Mouse (Mus musculus) monocyte, adult 5-6 weeks (primary cell): ENCODE data around the gene Pbx3. TPM values are rescaled to one million over a fixed set of nuclear protein-coding genes. Genes with fewer than 3 reads are reported as not detected.

ENCODE experiments used
- ATAC-seq: fragments of 153-309, 156-312 bp; replicated peaks from 2 replicates; pipeline ENCODE4 v1.8.0; 2017; ENCODE audit warnings: mild to moderate bottlenecking; ENCODE audit not compliant: low TSS enrichment, insufficient number of reproducible peaks, severe bottlenecking, poor library complexity, low FRiP score
- total RNA-seq: library from RNA; stranded (forward); fragments of 200-1000, 200-491, 200-594 nt; gene quantifications from 3 replicates; pipeline ENCODE4 v1.2.3, GENCODE M21; 2017

The Pbx3 gene
- total RNA-seq, 1 experiment from 2014 or later = 24.6 TPM

DNA sequence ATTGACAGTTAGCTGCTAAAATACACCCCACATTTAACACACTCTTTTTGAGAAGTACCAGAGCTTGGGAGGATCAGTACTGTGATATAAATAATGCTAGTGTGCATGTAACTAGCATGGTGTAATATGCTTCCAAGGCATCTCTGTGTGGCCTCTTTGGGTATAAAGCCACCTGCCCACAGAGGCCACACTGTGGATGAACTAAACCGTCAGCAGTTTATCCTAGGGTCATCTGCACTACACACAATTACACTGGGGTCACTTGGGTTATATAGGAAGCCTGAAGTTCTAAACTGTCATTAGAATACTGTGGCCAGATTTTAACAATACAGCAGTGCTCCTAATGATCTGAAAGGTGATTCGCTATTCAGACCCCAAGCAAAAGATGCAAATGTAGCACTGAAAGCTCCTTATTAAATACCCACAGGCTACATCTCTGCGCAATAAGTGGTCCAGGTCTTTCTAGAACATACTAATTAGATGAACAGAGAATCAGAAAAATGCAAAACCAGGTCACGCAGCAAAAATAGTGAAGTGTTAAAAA, 133.6 kb downstream of the Pbx3 start:
- ATAC-seq = no peak

DNA sequence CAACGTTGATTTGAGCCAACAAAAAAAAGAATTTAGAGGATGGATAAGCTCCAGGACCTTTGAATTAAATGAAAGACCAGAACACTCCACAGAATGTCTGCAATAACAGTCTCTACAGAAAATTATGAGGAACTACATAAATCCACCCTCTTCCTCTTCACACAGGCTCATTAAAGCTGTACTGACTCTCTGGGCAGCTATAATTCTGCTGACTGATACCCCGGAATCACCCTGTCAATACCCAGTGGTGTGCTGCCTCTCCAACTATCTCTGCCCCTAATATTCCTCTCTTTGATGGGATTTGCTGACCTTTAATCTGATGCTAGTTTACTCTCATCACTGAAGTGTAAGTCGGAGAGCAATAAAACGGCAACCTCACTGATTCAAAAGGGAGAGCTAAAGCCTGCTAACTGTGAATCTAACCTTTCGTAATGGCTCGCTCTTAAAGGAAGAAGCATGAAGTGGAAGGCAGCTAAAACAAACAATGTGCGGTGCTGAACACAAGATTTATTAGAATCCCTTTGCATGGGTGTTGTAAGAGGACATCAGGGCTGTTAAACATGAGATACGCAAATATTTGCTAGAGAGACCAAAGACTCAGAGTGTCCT, 137.4 kb downstream of the Pbx3 start:
- no peak for ATAC-seq

DNA sequence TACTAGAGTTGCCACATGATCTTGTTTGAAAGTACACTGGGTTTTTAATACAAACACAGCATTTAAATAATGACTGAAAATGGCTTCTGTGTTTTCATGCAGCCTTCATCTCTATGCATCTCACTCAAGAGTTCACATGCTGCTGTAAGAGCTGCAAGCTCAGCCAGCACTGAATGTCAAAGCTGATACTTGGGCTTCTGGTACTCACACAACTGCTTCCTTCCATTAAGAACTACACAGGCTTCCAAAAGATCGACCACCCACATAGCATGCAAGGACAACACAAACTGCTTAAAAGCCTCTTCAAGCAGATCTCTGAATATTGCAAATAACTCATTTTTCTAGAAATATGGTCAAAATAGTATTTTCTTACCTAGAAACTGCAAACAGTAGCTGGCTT, 138.7 kb downstream of the Pbx3 start:
- ATAC-seq = no peak

DNA sequence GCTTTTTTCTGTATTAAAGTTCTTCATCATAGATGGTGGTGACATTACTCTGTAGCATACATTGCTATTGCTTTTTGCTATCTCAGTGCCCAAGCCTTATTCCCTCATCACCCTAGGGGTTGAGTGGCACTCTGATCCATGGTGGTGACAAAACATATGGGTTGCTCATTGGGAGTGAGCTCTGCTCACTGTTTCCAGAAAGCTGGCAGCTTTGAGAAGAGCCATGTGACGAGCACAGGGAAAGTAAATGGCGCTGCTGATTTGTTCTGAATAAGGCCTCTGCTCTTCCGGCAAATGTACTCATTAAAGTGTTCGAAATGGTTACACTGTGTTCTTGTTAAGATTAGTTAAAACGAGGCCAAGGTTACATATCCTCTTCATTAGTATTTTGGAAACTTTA, 139.7 kb downstream of the Pbx3 start:
- ATAC-seq = no peak

DNA sequence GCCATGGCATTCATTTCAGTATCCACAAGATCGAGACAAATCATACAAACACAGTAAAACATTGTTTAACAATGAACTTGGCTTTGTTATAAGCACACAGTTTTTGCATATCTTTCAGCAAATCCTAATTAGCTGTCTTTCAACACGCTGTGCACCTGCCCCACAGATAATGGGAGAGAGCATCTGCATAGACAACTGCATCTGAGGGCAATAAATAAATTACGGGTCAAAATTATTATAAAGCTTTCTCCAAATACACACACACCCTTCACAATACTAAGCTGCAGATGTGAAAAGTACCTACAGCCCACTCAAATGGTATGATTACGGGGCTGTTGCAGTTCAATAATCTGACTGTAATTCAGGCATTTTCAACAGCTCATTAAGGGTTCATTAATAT, 145.3 kb downstream of the Pbx3 start:
- ATAC-seq = no peak

DNA sequence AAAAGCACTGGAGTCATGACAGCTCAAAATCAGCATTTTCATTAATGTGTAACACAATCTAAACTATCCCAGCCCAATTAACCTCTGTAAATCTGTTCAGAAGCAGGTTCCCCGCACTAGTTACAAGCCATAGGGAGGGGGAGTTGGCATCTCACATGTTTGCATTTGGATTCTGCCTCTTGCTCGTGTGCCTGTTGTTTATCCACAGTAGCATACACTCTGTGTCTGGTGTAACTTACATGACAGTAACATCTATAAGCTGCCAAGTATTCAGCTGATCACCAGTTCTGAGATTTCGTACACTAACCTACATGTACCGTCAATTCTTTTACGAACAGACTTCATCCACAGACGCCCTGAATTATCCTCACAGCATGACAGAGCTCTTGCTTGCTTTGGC, 147.5 kb downstream of the Pbx3 start:
- no peak for ATAC-seq

DNA sequence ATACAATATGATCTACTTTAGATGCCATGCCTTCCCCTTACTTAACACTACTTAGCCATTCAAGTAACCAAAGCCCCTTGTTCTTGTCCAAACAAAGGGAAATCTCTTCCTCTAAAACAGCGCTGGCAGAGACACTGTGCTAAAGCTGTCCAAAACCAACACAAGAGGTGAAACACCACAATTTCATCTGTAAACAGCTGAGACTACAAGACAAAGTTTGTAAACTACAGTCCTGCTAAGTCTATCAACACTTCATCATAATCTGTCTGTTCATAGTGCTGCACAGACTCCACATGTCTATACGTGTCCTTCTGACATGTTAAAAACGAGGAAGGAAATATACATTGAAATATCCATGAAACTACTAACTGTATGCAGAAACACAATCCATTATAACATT, 151.5 kb downstream of the Pbx3 start:
- ATAC-seq = no peak

DNA sequence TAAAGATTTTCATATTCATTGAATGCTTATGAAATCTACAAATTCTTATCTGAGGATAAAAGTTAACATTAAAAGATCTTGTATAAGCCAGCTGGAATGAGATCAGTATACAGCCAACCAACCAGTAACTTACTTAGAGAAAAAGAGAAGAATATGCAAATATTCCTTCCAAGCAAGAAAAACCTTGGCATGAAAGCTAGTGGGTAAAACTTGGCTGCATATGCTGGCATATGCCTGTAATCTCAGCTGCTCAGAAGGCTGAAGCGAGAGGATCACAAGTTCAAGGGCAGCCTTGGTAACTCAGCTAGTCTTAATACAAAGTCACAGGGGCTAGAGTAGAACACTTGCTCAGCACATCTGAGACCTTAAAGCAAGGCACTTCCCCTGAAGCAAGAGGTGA, 153.8 kb downstream of the Pbx3 start:
- no peak for ATAC-seq

DNA sequence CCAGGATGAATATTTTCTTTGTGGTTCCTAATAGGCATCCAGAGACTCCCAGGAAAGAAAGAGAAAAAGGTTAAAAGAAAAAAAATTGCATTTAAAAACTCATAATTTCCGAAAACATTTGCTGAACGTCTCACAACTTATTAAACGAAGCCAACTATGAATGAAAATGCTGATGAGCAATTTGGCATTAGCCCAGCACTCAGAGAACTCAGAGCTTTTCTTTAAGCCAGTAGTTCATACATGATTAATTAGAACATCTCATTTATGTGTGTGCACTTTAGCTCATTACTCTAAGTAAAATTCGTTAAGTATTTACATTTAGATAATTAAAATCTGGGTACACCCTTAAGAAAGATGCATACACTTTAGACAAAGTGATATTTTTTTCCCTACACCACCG, 155.3 kb downstream of the Pbx3 start:
- ATAC-seq = no peak

DNA sequence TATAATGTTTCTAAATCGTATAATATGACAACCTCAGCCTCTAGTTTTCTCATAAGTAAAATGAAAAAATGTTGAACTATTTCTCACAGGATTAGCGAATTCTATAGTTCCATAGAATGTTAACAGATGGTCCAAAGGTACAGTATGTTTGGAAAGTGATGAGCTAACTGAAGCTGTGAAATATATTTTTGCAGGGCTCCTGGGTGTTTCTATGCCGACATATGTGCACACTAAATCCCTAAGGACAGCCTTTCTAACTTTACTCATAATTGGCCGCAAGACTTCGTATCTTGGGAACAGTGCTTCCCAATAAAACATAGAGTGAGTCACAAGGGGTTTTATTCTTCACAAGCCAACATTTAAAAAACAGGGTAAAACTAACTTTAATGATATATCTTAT, 157.4 kb downstream of the Pbx3 start:
- no peak for ATAC-seq

DNA sequence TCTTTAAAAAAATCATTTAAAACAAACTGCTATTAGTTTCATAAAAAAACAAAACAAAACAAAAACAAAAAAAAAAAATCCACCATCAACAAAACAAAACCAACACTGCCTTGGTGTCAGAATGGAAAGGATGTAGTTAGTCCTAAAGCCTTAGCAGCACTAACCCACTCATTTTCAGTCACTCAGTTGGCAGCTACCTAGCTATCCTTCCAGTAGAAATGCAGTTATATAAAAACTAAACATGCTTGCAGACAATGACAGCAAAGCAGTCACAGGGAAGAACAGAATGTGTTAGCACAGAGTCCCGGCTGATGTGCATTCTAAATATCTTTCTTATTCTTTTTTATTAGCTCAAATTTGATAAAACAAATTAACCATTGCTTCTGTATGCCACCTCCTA, 160.5 kb downstream of the Pbx3 start:
- ATAC-seq = no peak

DNA sequence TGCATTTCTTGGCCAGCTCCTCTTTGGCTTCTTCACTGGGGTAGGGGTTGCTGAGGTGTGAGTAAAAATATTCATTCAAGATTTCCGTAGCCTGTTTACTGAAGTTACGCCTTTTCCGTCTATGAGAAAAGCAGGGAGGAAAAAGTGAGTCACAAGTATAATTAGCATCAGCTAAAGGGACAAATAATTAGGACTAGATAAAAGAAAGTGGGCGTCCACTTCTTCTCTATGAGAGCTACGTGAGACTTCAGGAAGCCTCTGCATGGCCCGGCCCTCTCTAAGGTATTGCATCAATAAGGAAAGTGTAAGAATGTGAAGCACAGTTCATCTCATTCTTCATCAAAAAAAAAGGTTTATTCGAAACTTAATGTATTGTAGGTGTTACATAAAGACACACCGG, 168.1 kb downstream of the Pbx3 start:
- no peak for ATAC-seq

DNA sequence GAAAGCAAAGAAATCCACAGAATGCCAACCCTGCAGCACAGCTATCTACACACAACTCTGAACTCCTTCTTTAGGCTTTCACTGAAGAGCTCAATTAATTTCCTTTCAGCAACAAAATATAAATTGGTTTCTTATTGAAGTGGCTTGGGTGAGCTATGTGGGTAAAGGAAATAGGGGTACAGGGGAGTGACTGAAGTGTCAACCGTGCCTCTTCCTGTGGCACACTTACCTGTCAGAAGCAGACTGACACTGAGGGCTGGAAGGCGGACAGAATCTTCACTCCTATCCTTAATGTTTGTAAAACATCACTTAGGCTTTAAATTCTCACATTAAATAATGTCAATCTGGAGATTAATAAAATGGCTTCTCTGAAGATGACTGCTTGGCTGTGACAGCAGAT, 168.6 kb downstream of the Pbx3 start:
- ATAC-seq = no peak

DNA sequence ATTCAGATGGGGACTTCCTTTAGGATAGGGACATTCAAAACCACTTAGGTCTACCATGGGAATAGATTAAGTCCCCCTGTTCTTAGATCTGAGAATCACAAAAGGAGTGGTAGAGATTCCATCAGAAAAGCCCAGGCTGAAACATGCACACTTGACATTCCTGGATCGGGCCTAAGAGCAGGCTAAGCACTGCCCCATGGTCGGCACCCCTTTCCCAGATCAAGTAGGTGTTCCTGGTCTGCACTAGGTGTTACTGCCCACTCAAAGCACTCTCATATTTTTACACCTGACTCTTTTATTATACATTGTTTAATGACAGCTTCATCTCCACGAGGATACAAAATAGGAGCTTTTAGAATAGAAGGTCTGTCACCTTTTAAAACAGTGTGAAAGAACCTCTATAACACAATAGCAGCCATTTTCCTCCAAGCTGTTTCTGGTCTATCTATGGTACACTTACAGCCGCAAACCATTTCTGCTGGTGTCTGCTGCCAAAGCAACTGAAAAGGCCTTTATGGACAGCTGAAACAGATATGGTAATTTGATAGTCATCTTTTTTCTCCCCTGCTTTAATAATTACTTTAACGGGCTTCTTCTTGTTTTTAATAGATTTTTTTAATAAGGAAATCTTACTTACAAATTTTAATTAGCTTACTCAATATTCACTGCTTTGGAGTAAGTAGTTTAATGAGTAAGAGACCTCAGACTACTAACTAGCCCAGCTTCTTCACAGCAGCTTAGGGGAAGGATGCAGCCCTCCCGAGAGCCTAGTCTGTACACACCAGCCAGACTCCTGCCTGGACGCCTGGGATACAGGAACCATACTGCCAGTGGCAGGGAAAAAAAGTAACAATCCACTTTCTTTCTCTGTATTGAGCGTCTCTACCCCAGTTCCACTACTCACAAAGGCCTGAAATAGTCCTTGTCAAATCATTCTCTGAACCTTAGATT, 178.8 kb downstream of the Pbx3 start:
- no peak for ATAC-seq

DNA sequence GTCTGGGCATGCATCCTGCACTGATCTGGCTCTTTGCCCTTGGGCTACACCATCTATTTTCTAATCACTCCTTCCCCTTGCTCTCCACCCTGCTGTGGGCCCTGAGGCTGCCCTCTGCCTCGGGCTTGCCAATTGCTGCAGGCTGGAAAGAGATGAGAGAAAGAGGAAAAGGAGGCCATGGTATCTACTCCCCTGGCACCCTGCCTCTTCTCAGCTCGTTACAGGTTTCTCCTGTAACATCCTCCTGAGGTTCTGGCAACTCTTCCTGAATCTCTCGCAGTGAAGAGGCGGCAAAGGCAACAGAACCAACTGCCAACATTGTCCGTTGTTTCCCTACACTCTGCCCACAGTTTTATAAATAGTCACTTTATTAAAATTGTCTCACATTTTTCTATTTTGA, 179.7 kb downstream of the Pbx3 start:
- no peak for ATAC-seq

DNA sequence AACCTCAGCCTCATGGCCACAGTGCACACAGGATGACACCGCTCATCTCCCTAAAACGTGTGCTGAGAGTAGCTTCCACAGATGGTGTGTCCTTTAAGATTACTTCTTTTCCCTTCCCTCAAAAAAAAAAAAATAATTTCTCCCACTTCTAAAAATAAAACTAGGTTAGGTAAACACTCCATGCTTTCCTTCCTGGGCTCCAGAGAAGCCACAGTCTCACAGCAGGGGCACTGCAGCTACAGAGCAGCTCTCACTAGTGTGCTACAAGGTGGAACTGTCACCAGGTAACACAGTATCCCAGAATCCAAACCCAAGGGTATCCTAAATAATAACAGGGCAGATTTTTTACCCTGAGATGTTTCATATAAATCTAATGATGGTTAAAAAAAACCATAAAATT, 185.6 kb downstream of the Pbx3 start:
- ATAC-seq = no peak

DNA sequence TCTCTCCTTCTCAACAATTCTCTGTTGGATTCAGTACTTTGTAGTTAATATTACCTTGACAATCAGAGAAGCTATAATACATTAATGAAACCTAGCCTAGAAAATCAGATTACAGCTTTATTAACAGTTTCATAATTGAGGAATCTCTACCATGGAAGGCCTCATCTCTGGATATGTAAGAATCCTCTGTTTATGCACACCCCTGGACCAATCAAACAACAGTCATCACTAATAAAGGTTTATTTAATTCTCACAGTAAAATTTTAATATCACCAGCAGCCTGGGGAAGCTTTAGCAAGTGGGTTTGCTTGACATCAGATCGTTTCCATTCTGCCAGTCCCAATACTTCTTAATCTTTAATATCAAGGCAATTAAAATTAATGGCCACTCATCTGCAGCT, 191.3 kb downstream of the Pbx3 start:
- no peak for ATAC-seq

DNA sequence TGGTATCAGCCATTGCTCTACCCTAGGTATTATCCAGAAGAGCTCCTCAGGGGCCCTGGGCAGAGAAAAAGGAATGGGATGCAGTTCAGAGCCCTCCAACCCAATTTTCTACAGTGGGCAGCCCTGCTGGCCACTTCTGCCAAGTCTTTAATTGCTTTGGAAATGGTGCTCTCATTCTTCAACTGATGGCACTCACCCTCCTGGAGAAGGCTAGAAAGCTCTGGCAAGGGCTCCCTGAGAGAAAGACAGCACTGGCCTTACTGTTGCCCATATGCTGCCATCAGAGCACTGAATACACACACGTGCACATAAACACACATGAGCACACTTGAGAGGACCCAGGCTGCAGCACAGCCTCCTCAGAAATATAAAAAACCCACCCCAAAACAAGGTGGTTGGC, 193.6 kb downstream of the Pbx3 start:
- no peak for ATAC-seq

DNA sequence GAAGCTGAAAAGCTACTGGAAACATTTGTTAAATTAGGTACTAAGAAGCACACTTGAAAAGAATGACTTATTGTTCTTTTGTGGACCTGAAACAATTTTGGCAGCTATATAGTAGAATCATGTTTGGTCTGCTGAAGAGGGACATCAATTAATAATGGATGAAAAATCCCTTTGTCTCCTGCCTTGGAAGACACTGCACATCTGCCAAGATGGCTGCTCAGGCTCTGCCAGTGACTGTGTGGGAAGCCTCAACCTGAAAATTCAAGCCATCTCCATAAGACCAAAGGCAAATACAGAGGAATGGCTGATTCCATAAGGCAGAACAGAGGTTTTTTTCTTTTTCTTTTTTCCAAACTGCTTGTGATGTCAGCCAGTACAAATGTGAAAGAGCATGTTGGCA, 194.3 kb downstream of the Pbx3 start:
- no peak for ATAC-seq

DNA sequence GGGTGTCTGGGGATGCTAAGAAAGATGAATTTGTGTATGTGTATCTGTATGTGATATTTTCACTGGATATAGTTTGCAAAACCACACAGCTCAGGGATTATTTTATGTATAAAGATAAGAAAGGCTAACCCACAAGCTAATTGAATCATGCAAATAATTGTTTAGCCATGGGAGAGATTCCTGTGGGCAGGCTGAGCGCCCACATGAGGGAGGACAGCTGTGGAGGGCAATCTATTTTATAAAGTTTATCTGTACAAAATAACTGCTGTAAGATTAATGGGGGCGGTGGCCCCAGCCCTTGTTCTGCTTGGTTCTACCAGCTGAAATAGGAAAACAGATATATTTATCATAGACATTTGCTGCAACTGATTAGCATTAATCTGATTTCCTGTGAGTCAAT, 202.5 kb downstream of the Pbx3 start:
- no peak for ATAC-seq
